In genomic region chr9:105132002-105132367, GRCm38 (mm10) we compare ENCODE assay signal across 8 mouse cellular contexts. TPM values are rescaled to one million over a fixed set of nuclear protein-coding genes. Genes with fewer than 3 reads are reported as not detected.
A peak's percentile ranks its signal among the peaks of the same experiment; 100 is the strongest.
DNase-seq lines count a peak whose midpoint lies in the region; ATAC-seq and TF ChIP-seq lines count a peak whose summit lies in the region.

No protein-coding gene starts in this region.

- peak overlapping the region; percentile 77 for H3K4me3 ChIP-seq in gastrocnemius, adult 2 months
- H3K4me3 ChIP-seq in forebrain, embryonic 14.5 days (ENCODE audit: low read depth, low read length): peak overlapping the region; percentile 75
- peak overlapping the region; percentile 71; the same call in 1 of the 2 replicates for H3K4me3 ChIP-seq in liver, postnatal 0 days (ENCODE audit: low read depth, low read length)

- no peaks in the 10 kb centered on the region for H3K9me3 ChIP-seq in forebrain, embryonic 14.5 days (replicated peaks; ENCODE audit: control insufficient read depth, low read length)
- no peaks in the 10 kb centered on the region for H3K9me3 ChIP-seq in liver, postnatal 0 days (ENCODE audit: low read length)

- peak; percentile 52 for ATAC-seq in forebrain, embryonic 14.5 days
- peak; percentile 40 for ATAC-seq in liver, postnatal 0 days

- H3K36me3 ChIP-seq in forebrain, embryonic 14.5 days (ENCODE audit: control insufficient read depth, insufficient read depth, low read length): no peaks in the 10 kb centered on the region
- no peaks in the 10 kb centered on the region for H3K36me3 ChIP-seq in liver, postnatal 0 days (replicated peaks; ENCODE audit: insufficient read depth, low read length)

- TF ChIP-seq CTCF in gastrocnemius, adult 2 months (IDR thresholded peaks at IDR 0.05): no peak
- no peak for TF ChIP-seq CTCF in liver, postnatal 0 days (IDR thresholded peaks at IDR 0.05; ENCODE audit: low read depth)

- H3K4me1 ChIP-seq in forebrain, embryonic 14.5 days (ENCODE audit: control insufficient read depth, insufficient read depth, low read length): peaks cover 14% of the 10 kb centered on the region; the same call in 1 of the 2 replicates
- H3K4me1 ChIP-seq in liver, postnatal 0 days (ENCODE audit: insufficient read depth): peaks cover 14% of the 10 kb centered on the region

- WGBS in forebrain, embryonic 14.5 days: 24% methylated on average over 5 of the region's 5 CpGs
- 28% methylated on average over 5 of the region's 5 CpGs for WGBS in liver, postnatal 0 days (ENCODE audit: insufficient replicate concordance)

- H3K27me3 ChIP-seq in forebrain, embryonic 14.5 days (replicated peaks; ENCODE audit: control insufficient read depth, insufficient read depth, low read length): no peaks in the 10 kb centered on the region
- H3K27me3 ChIP-seq in liver, postnatal 0 days (ENCODE audit: insufficient read depth, low read length): no peaks in the 10 kb centered on the region

- no peak for TF ChIP-seq EP300 in liver, postnatal 0 days (IDR thresholded peaks at IDR 0.05; ENCODE audit: low read depth)

- peak overlapping the region; percentile 82 for H3K4me2 ChIP-seq in forebrain, embryonic 14.5 days (ENCODE audit: low read length)
- H3K4me2 ChIP-seq in liver, postnatal 0 days (ENCODE audit: low read depth, low read length): peak overlapping the region; percentile 90

- intact Hi-C loops in gastrocnemius, adult 2 months (cut with DNase I): loop anchor here (10.0 kb wide), 1 partner anchor 263 kb away; the partner anchor contains the start of genes Aste1 and Nek11

- peak overlapping the region; percentile 88; the same call in 1 of the 2 replicates for H3K9ac ChIP-seq in forebrain, embryonic 14.5 days (ENCODE audit: low read length)
- no peak overlapping the region for H3K9ac ChIP-seq in liver, postnatal 0 days (replicated peaks)

- peak overlapping the region; percentile 89 for H3K27ac ChIP-seq in gastrocnemius, adult 2 months
- H3K27ac ChIP-seq in forebrain, embryonic 14.5 days (ENCODE audit: low read depth, low read length): peak overlapping the region; percentile 87; the same call in 1 of the 2 replicates
- 0 out of 2 replicates have a peak overlapping the region, but pooled peaks have one; percentile 1 for H3K27ac ChIP-seq in liver, postnatal 0 days (ENCODE audit: low read depth)

- DNase-seq in gastrocnemius, adult 2 months: no peak
- no peak for DNase-seq in gastrocnemius, postnatal 25 days
- peak; percentile 67 for DNase-seq in CD4-positive, CD25-positive, alpha-beta regulatory T cell, adult 2 months (ENCODE audit: low read depth, low spot score)
- DNase-seq in forebrain, embryonic 14.5 days (ENCODE audit: low spot score): no peak
- DNase-seq in liver, postnatal 0 days: no peak
- no peak for DNase-seq in urinary bladder, postnatal 36 days (ENCODE audit: low spot score in 2 of 2)
- DNase-seq in spleen, adult 12 weeks (ENCODE audit: low spot score): no peak
- DNase-seq in embryo, embryonic 10.5 days (ENCODE audit: low spot score): no peak

RNA-seq across cellular contexts. Expression of gene Nudt16, which starts 0.4 kb away (rescaled TPM):
- 1 to 10 TPM; 5.8 to 6.1 TPM for total RNA-seq in gastrocnemius, adult 2 months (2021)
- total RNA-seq in gastrocnemius, postnatal 25 days (2021): 1 to 10 TPM; 4.2 to 4.9 TPM
- 28.2 and 31.5 TPM in 2 replicates for polyA plus RNA-seq in forebrain, embryonic 14.5 days (2014; fragmentation: Nextera tagmentation; extraction: Ambion mirVana)
- 8.5 and 8.6 TPM in 2 replicates for polyA plus RNA-seq in liver, postnatal 0 days (2015; fragmentation: Nextera tagmentation; extraction: Ambion mirVana)

RNA-seq across cellular contexts. Expression of gene 1700080E11Rik, which starts 12.9 kb away (rescaled TPM):
- not detected for total RNA-seq in gastrocnemius, adult 2 months (2021)
- total RNA-seq in gastrocnemius, postnatal 25 days (2021): not detected
- not detected in 2 replicates for polyA plus RNA-seq in forebrain, embryonic 14.5 days (2014; fragmentation: Nextera tagmentation; extraction: Ambion mirVana)
- polyA plus RNA-seq in liver, postnatal 0 days (2015; fragmentation: Nextera tagmentation; extraction: Ambion mirVana): not detected in 2 replicates

Comparison
In these comparisons a context has a peak if more than half of its experiments do, and no peak if none do; other contexts are left out.
1. H3K27ac ChIP-seq: peak in every context shown above with its lines; median percentile 89 in gastrocnemius, adult 2 months; 87 in forebrain, embryonic 14.5 days; 1 in liver, postnatal 0 days.